Mouse (Mus musculus): ENCODE results near the gene Bcl9. TPM values are rescaled to one million over a fixed set of nuclear protein-coding genes. Genes with fewer than 3 reads are reported as not detected.

Gene Bcl9
- polyA plus RNA-seq, 2 experiments from 2014 or later, result 2.4 to 4.8 TPM

GRCm38 (mm10) chr3:97296941-97297552 is 670 bp downstream of the Bcl9 start:
- ATAC-seq, result no peak

- ATAC-seq, result peak; percentile 48
Observed at GRCm38 (mm10) chr3:97294334-97294733, 3.4 kb downstream of the Bcl9 start.

- ATAC-seq, result no peak
Observed at GRCm38 (mm10) chr3:97284878-97285277, 12.8 kb downstream of the Bcl9 start.

GRCm38 (mm10) chr3:97284056-97284455 is 13.7 kb downstream of the Bcl9 start:
- no peak for ATAC-seq

- no peak for ATAC-seq
Observed at GRCm38 (mm10) chr3:97281426-97281825, 16.3 kb downstream of the Bcl9 start.

- ATAC-seq, result no peak
Observed at GRCm38 (mm10) chr3:97275708-97276107, 22.0 kb downstream of the Bcl9 start.

GRCm38 (mm10) chr3:97274516-97275230 is 23.0 kb downstream of the Bcl9 start:
- ATAC-seq, result no peak

- ATAC-seq, result no peak
Observed at GRCm38 (mm10) chr3:97273876-97274275, 23.8 kb downstream of the Bcl9 start.

GRCm38 (mm10) chr3:97265667-97266415 is 31.9 kb downstream of the Bcl9 start:
- ATAC-seq, result no peak

- no peak for ATAC-seq
Observed at GRCm38 (mm10) chr3:97262235-97262634, 35.5 kb downstream of the Bcl9 start.

- no peak for ATAC-seq
Observed at GRCm38 (mm10) chr3:97255706-97256339, 41.9 kb downstream of the Bcl9 start.

- ATAC-seq, result no peak
Observed at GRCm38 (mm10) chr3:97254861-97255465, 42.8 kb downstream of the Bcl9 start.

GRCm38 (mm10) chr3:97253823-97254600 is 43.7 kb downstream of the Bcl9 start:
- ATAC-seq, result no peak

- ATAC-seq, result no peak
Observed at GRCm38 (mm10) chr3:97252896-97253295, 44.8 kb downstream of the Bcl9 start.

- ATAC-seq, result no peak
Observed at GRCm38 (mm10) chr3:97242629-97243167, 55.0 kb downstream of the Bcl9 start.

- no peak for ATAC-seq
Observed at GRCm38 (mm10) chr3:97241826-97242225, 55.9 kb downstream of the Bcl9 start.

GRCm38 (mm10) chr3:97239793-97240192 is 57.9 kb downstream of the Bcl9 start:
- ATAC-seq, result no peak

- ATAC-seq, result no peak
Observed at GRCm38 (mm10) chr3:97239316-97239715, 58.4 kb downstream of the Bcl9 start.

- ATAC-seq, result no peak
Observed at GRCm38 (mm10) chr3:97238521-97238920, 59.2 kb downstream of the Bcl9 start.

GRCm38 (mm10) chr3:97237403-97237802 is 60.3 kb downstream of the Bcl9 start:
- ATAC-seq, result no peak

- no peak for ATAC-seq
Observed at GRCm38 (mm10) chr3:97234797-97235196, 62.9 kb downstream of the Bcl9 start.

- ATAC-seq, result no peak
Observed at GRCm38 (mm10) chr3:97232328-97232727, 65.4 kb downstream of the Bcl9 start.

Measured in CD4-positive, CD25-positive, alpha-beta regulatory T cell, adult 4 months (primary cell).